Mouse (Mus musculus) myocyte (in vitro differentiated cells): ENCODE measurements around the gene Spag6.

ENCODE experiments used
- MYOD1 ChIP-seq, 3 experiments: IDR thresholded peaks; one replicate each; pipeline ENCODE4 v1.6.1; 2011; ENCODE audit warnings: control low read depth in 2 of 3, low read depth in 2 of 3, mild to moderate bottlenecking in 2 of 3, moderate library complexity in 1 of 3; ENCODE audit not compliant: insufficient read length in 2 of 3, control insufficient read depth in 1 of 3
- MYOG ChIP-seq, 3 experiments: IDR thresholded peaks; one replicate each; pipeline ENCODE4 v1.6.1; 2011; ENCODE audit warnings: control low read depth in 2 of 3, low read depth in 2 of 3, mild to moderate bottlenecking in 2 of 3; ENCODE audit not compliant: insufficient read length in 2 of 3, control insufficient read depth in 1 of 3, insufficient read depth in 1 of 3
- POLR2A ChIP-seq: IDR thresholded peaks from one replicate; pipeline ENCODE4 v1.6.1; 2011; ENCODE audit warnings: low read depth, mild to moderate bottlenecking, control low read depth, moderate library complexity; ENCODE audit not compliant: insufficient read length
- POLR2AphosphoS2 ChIP-seq: IDR thresholded peaks from one replicate; pipeline ENCODE4 v1.6.1; 2011; ENCODE audit warnings: low read depth, control low read depth; ENCODE audit not compliant: insufficient read length
- TCF12 ChIP-seq: IDR thresholded peaks from one replicate; pipeline ENCODE4 v1.6.1; 2011; ENCODE audit warnings: mild to moderate bottlenecking, control low read depth; ENCODE audit not compliant: poor library complexity, insufficient read depth, severe bottlenecking
- TCF3 ChIP-seq: IDR thresholded peaks from one replicate; pipeline ENCODE4 v1.6.1; 2011; ENCODE audit warnings: low read depth, control low read depth; ENCODE audit not compliant: insufficient read length
- USF1 ChIP-seq: IDR thresholded peaks from one replicate; pipeline ENCODE4 v1.6.1; 2011; ENCODE audit warnings: low read depth, mild to moderate bottlenecking, control low read depth, moderate library complexity

DNA sequence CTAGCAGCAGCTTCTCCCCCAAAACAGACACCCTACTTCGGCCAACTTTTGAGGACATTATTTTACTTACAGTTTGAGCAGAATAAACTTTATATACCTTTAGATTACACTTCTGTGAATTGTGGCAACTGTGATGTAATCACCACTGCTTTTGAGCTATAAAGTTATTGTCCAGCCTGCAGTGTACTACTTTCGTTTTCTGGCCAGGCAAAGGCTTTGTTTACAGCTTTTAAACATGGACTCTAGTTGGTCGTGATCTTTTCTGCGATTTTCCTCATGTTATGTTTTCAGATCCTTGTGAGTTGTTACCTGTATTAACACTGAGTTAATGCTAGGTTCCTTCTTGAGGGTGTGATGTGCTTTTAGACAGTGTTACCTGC, 72.6 kb downstream of the Spag6 start:
- TF ChIP-seq TCF12 (no peak), USF1 (no peak), POLR2A (no peak), POLR2AphosphoS2 (no peak), MYOD1 (IDR thresholded peaks at IDR 0.05; ENCODE audit: control insufficient read depth in 1 of 3, insufficient read length in 2 of 3, low read depth in 2 of 3) (no peak), TCF3 (no peak), MYOG (IDR thresholded peaks at IDR 0.05; ENCODE audit: control insufficient read depth in 1 of 3, insufficient read depth in 1 of 3, insufficient read length in 2 of 3, low read depth in 2 of 3) (no peak)
